Mouse (Mus musculus) E14TG2a.4 (cell line): Measurements from ENCODE around the gene Agap3.
A peak's percentile ranks its signal among the peaks of the same experiment; 100 is the strongest.

ENCODE experiments used
- H3K27me3 ChIP-seq: 2 replicates; pipeline ENCODE4 v1.6.1; 2014; ENCODE audit warnings: low read length, control low read depth; ENCODE audit not compliant: insufficient read depth
- H3K36me3 ChIP-seq: 2 replicates; pipeline ENCODE4 v1.6.1; 2014; ENCODE audit warnings: low read length, control low read depth; ENCODE audit not compliant: insufficient read depth
- H3K4me1 ChIP-seq: replicated peaks from 2 replicates; pipeline ENCODE4 v1.6.1; 2014; ENCODE audit warnings: low read depth, low read length, control low read depth
- H3K4me3 ChIP-seq: replicated peaks from 2 replicates; pipeline ENCODE4 v1.5.1; 2014; ENCODE audit warnings: mild to moderate bottlenecking, low read length
- H3K9me3 ChIP-seq: 2 replicates; pipeline ENCODE4 v1.6.1; 2014; ENCODE audit warnings: low read length, control low read depth
- CTCF ChIP-seq: conservative IDR thresholded peaks from 2 replicates; pipeline ENCODE4 v1.5.1; 2014; ENCODE audit warnings: low read length
- NANOG ChIP-seq: IDR thresholded peaks from 2 replicates; pipeline ENCODE4 v1.6.1; 2014; ENCODE audit warnings: borderline replicate concordance, low read length, mixed read lengths
- POU5F1 ChIP-seq: IDR thresholded peaks from 2 replicates; pipeline ENCODE4 v1.6.1; 2014; ENCODE audit warnings: low read length, borderline replicate concordance

The Agap3 gene

DNA sequence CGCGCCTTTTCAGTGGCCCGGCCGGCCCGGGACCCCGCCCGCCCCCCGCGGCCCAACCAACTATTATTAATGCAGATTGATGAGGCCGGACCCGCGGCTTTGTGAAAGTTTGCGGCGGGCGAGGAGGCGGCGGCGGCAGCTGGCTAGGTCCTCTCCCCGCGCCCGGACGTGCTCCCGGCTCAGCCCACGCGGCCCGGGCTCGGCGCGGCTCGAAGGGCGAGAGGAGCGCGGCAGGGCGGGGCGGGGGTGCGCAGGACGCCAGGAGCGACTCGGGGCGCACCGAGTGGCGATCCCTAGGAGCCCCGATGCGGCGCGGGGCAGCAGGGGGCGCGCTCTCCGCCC, 74.9 kb downstream of the Agap3 start, which contains the start of gene Gbx1:
Gbx1 (minus strand) TSS at position 314 of the 342 bp plus-strand sequence.
- no peaks in the 10 kb centered on the region for H3K36me3 ChIP-seq
- TF ChIP-seq CTCF (no peak), POU5F1 (no peak), NANOG (no peak)
- H3K9me3 ChIP-seq: no peaks in the 10 kb centered on the region
- peaks cover 87% of the 10 kb centered on the region for H3K27me3 ChIP-seq
- peaks cover 46% of the 10 kb centered on the region for H3K4me1 ChIP-seq
- peak within 1 kb of the TSS; percentile 77 for H3K4me3 ChIP-seq

DNA sequence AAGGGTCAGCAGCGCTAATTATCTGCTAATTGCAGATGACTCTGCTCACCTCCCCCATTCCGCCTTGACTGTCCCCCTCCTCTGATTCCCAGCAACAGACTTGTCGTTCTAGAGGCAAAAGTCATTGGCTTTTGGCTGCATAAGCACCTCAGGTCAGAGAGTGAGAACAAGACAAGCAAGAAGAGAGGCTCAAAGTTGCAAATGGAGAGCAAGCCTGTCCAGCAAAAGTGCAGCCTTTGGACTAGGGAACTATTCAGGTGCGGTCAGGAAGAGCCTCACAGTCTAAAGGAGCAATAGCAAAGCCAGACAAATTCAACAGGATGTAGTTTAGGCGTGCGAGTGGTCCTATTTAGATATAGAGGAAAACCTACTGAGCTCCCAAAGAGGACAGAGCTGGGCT, 75.8 kb downstream of the Agap3 start:
- TF ChIP-seq NANOG (no peak), POU5F1 (no peak), CTCF (no peak)
- Histone ChIP-seq H3K4me1 (peaks cover 44% of the 10 kb centered on the region), H3K4me3 (no peak overlapping the region), H3K9me3 (no peaks in the 10 kb centered on the region), H3K36me3 (no peaks in the 10 kb centered on the region), H3K27me3 (peaks cover 88% of the 10 kb centered on the region)

DNA sequence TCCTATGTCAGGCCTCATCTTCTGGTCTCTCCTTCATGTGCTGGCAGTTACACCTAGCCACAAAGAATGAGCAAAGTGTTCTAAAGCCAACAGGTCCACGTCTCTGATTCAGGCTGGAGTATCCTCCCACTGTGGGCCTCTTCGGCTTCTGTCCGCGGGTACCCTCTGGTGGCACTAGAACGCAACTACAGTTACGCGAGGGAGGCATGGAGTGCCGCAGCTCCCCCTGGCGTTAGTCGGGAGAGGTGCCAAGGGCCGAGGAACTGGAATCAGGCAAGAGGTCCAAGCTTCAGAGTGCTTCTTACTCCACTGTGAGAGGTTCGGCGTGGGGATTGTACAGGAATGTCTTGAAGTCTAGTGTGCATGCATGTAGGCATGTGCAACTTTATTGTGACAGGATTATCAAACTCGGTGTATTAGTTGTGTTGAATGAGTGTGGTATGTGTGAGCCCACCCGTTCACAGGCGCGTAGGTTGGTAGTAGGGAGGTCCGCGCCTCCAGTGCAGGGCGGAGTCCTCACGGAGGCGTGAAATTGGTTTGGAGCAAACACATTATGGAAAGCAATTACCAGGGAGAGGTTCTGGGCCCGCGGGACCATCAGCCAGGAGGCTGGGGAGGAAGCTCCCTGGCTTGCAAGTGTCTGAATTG, 78.2 kb downstream of the Agap3 start:
- no peaks in the 10 kb centered on the region for H3K9me3 ChIP-seq
- no peak for TF ChIP-seq NANOG
- no peak for TF ChIP-seq POU5F1
- TF ChIP-seq CTCF: peak; percentile 100

DNA sequence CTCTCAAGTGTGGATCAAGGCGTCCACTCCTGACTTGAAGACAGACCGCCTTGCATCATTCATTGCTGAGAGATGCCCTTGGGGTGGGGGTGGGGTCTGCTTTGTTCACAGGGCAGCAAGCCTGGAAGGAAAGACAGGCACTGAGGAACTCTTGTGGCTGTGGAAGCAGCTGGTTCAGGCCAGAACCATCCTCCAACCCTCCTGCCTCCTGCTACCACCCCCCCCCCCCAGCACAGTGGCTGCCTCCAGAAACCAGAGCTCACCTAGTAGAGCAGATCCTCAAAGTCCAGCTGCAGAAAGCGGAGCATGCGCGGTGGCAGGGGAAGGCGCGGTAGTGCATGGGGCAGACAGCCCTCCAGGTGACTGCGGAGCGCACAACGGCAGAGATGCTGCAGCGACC, 81.4 kb downstream of the Agap3 start:
- peaks cover 57% of the 10 kb centered on the region for H3K27me3 ChIP-seq
- no peaks in the 10 kb centered on the region for H3K9me3 ChIP-seq
- peaks cover 38% of the 10 kb centered on the region for H3K4me1 ChIP-seq
- H3K4me3 ChIP-seq: peak overlapping the region; percentile 60
- H3K36me3 ChIP-seq: no peaks in the 10 kb centered on the region
- TF ChIP-seq NANOG: no peak
- no peak for TF ChIP-seq POU5F1
- no peak for TF ChIP-seq CTCF

More for the DNA sequence above, 78.2 kb downstream of the Agap3 start:
- peaks cover 73% of the 10 kb centered on the region for H3K27me3 ChIP-seq
- 0 out of 2 replicates have a peak overlapping the region, but pooled peaks have one; percentile 26 for H3K4me3 ChIP-seq
- H3K4me1 ChIP-seq: peaks cover 36% of the 10 kb centered on the region
- H3K36me3 ChIP-seq: no peaks in the 10 kb centered on the region

DNA sequence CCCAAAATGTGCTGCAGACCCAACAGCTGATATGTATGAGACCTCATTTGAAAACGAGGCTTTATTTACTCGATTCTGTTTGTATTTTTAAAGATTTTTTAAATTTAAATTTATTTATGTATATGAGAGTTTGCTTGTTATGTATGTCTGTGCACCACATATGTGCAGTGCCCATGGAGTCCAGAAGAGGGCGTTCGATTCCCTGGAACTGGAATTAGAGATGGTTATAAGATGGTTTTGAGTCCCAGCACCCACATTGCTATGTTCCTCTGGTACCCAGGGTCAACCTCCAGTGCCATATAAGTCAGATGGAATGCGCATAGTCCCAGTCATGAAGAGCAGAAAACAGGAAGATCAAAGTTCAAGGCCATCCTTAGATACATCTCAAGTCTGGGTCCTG, 82.3 kb downstream of the Agap3 start:
- TF ChIP-seq POU5F1 (no peak), CTCF (peak; percentile 64)
- H3K27me3 ChIP-seq: peaks cover 48% of the 10 kb centered on the region
- no peaks in the 10 kb centered on the region for H3K9me3 ChIP-seq
- H3K4me1 ChIP-seq: peaks cover 38% of the 10 kb centered on the region
- no peak overlapping the region for H3K4me3 ChIP-seq
- no peaks in the 10 kb centered on the region for H3K36me3 ChIP-seq

DNA sequence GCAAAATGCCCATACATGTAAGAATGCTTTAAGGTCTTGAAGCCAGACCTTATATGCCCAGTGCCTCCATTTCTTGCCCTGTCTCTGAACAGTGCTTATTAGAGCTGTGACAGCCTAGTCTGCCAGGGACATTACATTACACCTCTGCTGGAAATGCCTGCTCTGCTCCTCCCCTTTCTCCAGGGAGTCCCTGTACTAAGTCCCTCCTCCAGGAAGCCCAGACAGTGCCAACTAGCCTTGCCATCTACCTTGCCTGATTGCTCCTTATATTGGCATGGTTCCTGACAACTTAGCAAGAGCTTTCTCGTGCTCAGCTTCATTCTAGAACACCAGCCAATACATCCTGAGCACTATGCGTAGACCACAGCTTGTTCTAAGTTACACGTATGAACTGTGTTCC, 83.8 kb downstream of the Agap3 start:
- Histone ChIP-seq H3K36me3 (no peaks in the 10 kb centered on the region), H3K4me3 (no peak overlapping the region), H3K4me1 (peaks cover 45% of the 10 kb centered on the region), H3K9me3 (no peaks in the 10 kb centered on the region), H3K27me3 (peaks cover 48% of the 10 kb centered on the region)
- TF ChIP-seq POU5F1: no peak
- TF ChIP-seq NANOG: no peak
- TF ChIP-seq CTCF: no peak

DNA sequence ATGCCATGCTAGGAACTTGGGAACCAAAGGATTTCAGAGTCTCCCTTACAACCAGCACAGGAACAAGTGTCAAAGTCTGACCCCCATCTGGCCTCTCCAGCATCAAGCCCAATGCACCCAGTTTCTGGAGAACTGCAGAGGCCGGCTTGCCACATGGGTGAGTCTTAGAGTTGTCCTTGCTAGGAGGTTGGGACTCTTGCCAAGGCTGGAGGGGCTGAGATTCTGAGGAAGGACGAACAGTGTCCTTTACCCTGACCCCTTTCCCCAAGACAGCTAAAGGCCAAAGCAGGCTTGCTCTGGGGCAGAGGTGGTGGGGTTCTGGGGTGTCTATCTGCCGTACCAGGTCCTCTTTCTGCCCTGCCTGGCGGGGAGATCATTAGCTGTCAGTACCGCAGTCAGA, 84.5 kb downstream of the Agap3 start:
- Histone ChIP-seq H3K9me3 (no peaks in the 10 kb centered on the region), H3K27me3 (peaks cover 40% of the 10 kb centered on the region), H3K36me3 (no peaks in the 10 kb centered on the region), H3K4me3 (no peak overlapping the region), H3K4me1 (peaks cover 51% of the 10 kb centered on the region)
- no peak for TF ChIP-seq NANOG
- TF ChIP-seq POU5F1: no peak
- TF ChIP-seq CTCF: no peak

DNA sequence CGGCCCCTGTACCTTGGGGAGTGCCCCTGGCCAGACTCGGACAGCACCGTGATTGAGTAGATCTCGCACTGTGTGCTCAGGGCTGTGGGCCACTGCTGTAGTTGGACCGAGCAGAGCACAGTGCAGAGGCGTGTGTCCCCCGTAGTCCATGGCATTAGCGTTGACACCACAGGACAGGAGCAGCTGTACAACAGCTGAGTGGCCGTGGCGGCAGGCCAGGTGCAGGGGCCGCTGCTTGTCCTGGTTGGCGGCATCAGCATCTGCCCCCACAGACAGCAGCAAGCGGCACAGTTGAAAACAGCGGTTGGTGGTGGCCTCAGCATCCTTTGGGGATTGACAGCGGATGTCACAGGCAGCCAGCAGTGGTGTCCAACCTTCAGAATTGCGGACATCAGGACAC, 85.6 kb downstream of the Agap3 start:
- H3K4me1 ChIP-seq: peaks cover 61% of the 10 kb centered on the region
- TF ChIP-seq NANOG: no peak
- TF ChIP-seq CTCF: no peak
- no peak for TF ChIP-seq POU5F1

DNA sequence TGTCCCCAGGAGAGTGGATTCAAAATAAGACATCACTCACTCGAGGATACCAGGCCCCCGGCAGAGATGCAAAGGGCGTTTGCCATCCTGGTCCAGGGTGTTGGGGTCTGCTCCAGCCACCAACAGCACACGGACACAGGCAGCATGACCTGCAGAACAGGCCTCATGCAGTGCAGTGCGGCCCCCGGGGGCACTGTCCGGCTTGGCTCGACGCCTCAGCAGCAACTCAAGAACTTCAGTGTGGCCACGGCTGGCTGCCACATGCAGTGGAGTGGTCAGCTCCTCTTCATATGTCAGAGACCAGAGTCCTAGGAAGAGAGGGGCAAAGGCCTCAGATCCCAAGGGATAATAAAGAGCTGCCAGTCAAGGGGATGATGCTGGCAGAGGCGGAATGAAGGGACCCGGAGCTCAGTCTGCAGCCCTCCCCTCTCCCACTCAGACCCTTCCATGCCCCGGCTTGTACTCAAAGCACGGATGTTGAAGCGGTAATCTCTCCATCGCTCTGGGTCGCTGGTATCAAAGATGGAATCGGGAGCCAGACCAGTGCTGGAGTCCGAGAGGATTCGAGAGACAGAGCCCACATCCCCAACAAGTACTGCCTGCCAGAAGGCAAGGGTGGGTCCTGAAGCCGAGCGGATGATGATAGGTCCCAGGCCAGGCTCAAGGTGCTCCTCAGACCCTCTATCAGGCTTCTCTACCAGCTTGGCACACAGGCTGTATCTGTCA, 87.8 kb downstream of the Agap3 start:
- Histone ChIP-seq H3K4me1 (peaks cover 49% of the 10 kb centered on the region), H3K9me3 (no peaks in the 10 kb centered on the region), H3K27me3 (peaks cover 21% of the 10 kb centered on the region), H3K36me3 (no peaks in the 10 kb centered on the region), H3K4me3 (0 out of 2 replicates have a peak overlapping the region, but pooled peaks have one; percentile 35)
- TF ChIP-seq CTCF: no peak
- no peak for TF ChIP-seq POU5F1
- TF ChIP-seq NANOG: no peak

More for the DNA sequence above, 85.6 kb downstream of the Agap3 start:
- Histone ChIP-seq H3K9me3 (no peaks in the 10 kb centered on the region), H3K27me3 (peaks cover 29% of the 10 kb centered on the region), H3K4me3 (peak overlapping the region; percentile 56), H3K36me3 (no peaks in the 10 kb centered on the region)
